Mouse (Mus musculus) testis, adult 2 months (tissue): Measurements from ENCODE around the gene Abca7.

Source experiments
- CTCF ChIP-seq: fragments of 200-500 bp; IDR thresholded peaks from 2 replicates; pipeline ENCODE4 v1.5.1; 2012; ENCODE audit warnings: low read depth, mild to moderate bottlenecking, inconsistent platforms, low read length, moderate library complexity; ENCODE audit not compliant: control insufficient read depth, insufficient read depth, insufficient replicate concordance
- POLR2A ChIP-seq: fragments of 200-500 bp; IDR thresholded peaks from 2 replicates; pipeline ENCODE4 v1.6.1; 2012; ENCODE audit warnings: low read depth, mild to moderate bottlenecking, inconsistent platforms, low read length, moderate library complexity; ENCODE audit not compliant: control insufficient read depth

GRCm38 (mm10) chr10:79974087-79974486 is 22.2 kb upstream of the Abca7 start:
- TF ChIP-seq CTCF (no peak), POLR2A (no peak)
